Mouse (Mus musculus): ENCODE measurements around the gene Vmn1r166. TPM values are rescaled to one million over a fixed set of nuclear protein-coding genes. Genes with fewer than 3 reads are reported as not detected.

Gene Vmn1r166
- total RNA-seq (2023): not detected

GRCm38 (mm10) chr7:23251582-23251981 is at the start of gene Vmn1r166:
Gene Vmn1r166, minus strand, starts transcription at chr7:23251682.

DNA sequence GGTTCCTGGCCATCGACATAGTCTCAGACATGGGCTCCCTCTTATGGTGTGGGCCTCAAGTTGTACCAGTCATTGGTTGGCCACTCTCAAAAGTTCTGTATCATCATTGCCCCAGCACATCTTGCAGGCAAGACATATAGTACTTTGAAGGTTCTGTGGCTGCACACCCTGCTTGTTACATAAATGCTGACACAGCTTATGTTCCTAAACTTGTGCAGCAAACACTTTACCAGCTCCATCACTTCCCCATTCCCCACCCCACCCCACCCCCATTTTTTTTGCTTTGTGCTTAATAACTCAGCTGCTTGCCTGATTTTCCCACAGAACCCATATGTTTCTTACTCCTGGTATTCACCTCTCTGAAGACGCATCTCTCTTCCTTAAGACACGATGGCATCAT is 49.4 kb upstream of the Vmn1r166 start, which contains the start of gene Nlrp4e:
Nlrp4e (plus strand) TSS at position 301 of the 400 bp plus-strand sequence.

DNA sequence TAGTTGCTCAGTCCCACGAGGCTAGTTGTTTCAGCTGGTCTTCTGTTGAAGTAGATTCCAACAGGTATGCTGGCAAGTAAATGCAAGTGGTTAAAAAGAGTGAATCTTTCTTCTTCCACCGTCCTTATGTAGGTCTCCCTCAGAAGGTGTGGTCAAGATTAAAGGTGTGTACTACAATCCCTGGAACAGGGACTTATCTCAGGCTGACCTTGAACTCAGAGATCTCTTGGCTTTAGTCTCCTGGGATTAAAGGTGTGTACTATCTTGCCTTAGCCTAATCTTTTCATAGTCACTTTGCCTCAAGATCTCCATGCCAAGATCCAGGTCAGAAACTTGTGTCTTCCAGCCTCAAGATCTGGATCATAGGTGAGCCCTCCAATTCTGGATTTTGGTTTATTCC is 27.3 kb upstream of the Vmn1r166 start, which contains the start of gene Gm6902:
Gm6902 (minus strand) TSS at position 101 of the 400 bp plus-strand sequence.

GRCm38 (mm10) chr7:23217032-23217431 is 34.5 kb downstream of the Vmn1r166 start, which contains the start of gene Vmn1r165:
Gene Vmn1r165, plus strand, starts transcription at chr7:23217332.

Other genes with a start within 250 kb of the Vmn1r166 start
- gene Gm4216, start 231.8 kb downstream of the Vmn1r166 start, total RNA-seq (2023): not detected
- not detected for gene Vmn1r163, start 196.1 kb downstream of the Vmn1r166 start, total RNA-seq (2023)
- gene Gm8720, start 184.2 kb downstream of the Vmn1r166 start, total RNA-seq (2023): not detected
- gene Gm10662, start 107.2 kb downstream of the Vmn1r166 start, total RNA-seq (2023): not detected
- gene Vmn1r165, start 34.4 kb downstream of the Vmn1r166 start, total RNA-seq (2023): not detected
- not detected for gene Gm6902, start 27.2 kb upstream of the Vmn1r166 start, total RNA-seq (2023)
- gene Nlrp4e, start 49.5 kb upstream of the Vmn1r166 start, total RNA-seq (2023): not detected
- not detected for gene Nlrp5, start 134.2 kb upstream of the Vmn1r166 start, total RNA-seq (2023)

Measured in neutrophil, adult 59 days (primary cell).